Mouse (Mus musculus): ENCODE measurements around the gene Fam53b. TPM values are rescaled to one million over a fixed set of nuclear protein-coding genes. Genes with fewer than 3 reads are reported as not detected.

Gene Fam53b
- polyA plus RNA-seq, 1 experiment from 2014 or later = 39.6 TPM

DNA sequence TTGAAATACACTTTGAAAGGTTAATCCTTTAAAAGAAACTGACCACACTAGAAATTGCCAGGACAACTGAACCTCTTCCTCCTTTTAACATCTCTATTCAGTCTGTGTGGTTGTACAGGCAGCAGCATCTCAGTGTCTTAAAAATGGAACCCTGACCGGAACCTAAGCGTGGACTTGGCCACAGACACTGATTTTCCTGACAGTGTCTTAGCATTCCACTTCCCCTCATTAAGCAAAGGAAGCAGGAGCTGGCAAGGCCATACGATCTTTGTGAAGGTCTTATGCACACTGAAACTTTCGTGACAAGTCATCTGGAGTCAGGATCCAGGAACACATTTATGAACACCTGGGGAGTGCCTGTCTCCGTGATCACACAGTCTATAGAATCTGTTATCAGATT lies 29.6 kb downstream of the Fam53b start:
- ATAC-seq (ENCODE audit: low FRiP score, low read depth) = no peak
- Histone ChIP-seq H3K9ac (replicated peaks) (no peak overlapping the region), H3K27me3 (no peaks in the 10 kb centered on the region), H3K36me3 (peaks cover under 1% of the 10 kb centered on the region; the same call in 1 of the 2 replicates), H3K4me2 (replicated peaks) (no peak overlapping the region), H3K4me1 (peaks cover 37% of the 10 kb centered on the region), H3K27ac (replicated peaks) (no peak overlapping the region), H3K9me3 (no peaks in the 10 kb centered on the region), H3K4me3 (no peak overlapping the region)
- 90% methylated on average over 5 of the region's 5 CpGs for WGBS

DNA sequence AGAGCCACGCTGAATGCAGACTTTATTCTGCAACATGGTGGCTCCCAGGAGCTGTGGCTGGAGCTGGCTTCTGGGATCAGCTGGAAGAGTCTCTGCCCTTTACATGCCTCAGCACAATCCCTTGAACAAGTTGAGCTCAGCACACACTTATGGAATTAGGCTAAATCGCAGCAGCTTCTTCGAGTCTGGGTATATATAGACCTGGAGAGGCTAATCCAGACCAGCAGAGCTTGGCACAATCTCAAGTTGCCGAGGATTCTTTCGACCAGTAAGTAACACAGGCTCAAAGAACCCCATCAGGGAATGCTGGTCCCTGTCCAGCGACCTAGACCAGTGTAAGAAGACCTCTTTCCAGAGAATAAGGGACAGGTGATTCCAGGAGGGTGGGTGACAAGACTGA lies 31.8 kb downstream of the Fam53b start:
- H3K4me3 ChIP-seq = no peak overlapping the region
- H3K9ac ChIP-seq (replicated peaks) = no peak overlapping the region
- H3K9me3 ChIP-seq = no peaks in the 10 kb centered on the region
- 53% methylated on average over 6 of the region's 6 CpGs for WGBS
- ATAC-seq (ENCODE audit: low FRiP score, low read depth) = no peak
- no peaks in the 10 kb centered on the region for H3K27me3 ChIP-seq
- peaks cover 39% of the 10 kb centered on the region for H3K4me1 ChIP-seq
- H3K36me3 ChIP-seq = peaks cover 21% of the 10 kb centered on the region
- H3K27ac ChIP-seq (replicated peaks) = peak overlapping the region; percentile 64
- peak overlapping the region; percentile 22; the same call in 1 of the 2 replicates for H3K4me2 ChIP-seq (replicated peaks)

DNA sequence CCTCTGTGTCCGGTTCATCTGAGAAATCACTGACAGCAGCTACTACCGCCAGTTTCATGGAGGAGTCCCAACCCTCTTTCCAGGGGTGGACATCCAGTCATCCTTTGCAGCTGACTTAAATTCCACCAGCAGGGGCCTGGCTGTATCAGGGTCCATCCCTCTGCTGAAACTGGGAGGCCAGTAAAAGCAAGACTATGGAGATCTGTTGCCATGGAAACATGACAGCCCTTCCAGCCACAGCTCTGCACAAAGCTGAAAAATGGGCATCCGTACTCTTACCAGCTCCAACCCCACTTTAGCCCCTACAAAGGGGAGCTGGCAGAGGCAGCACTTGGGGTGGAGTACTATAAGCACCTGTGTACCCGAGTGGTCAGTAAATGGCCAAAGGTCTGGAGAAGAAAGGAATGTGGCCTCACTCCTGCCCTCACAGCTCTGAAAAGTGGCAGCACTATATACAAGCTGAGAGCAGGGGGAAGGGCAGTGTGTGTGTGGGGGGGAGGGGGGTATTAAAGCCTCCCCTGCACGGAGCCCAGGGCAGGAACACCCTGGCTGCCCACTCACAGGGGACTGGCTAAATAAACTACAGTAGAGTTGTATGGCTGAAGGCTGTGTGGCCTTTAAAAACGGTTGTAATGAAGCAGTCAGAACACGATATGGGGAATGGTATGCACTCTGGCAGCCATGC lies 32.4 kb downstream of the Fam53b start:
- no peaks in the 10 kb centered on the region for H3K9me3 ChIP-seq
- 0 out of 2 replicates have a peak overlapping the region, but pooled peaks have one; percentile 20 for H3K9ac ChIP-seq (replicated peaks)
- H3K4me3 ChIP-seq = no peak overlapping the region
- peaks cover 27% of the 10 kb centered on the region for H3K36me3 ChIP-seq
- 13% methylated on average over 7 of the region's 7 CpGs for WGBS
- H3K27ac ChIP-seq (replicated peaks) = peak overlapping the region; percentile 64
- ATAC-seq (ENCODE audit: low FRiP score, low read depth) = peak; percentile 67
- H3K4me1 ChIP-seq = peaks cover 36% of the 10 kb centered on the region
- H3K27me3 ChIP-seq = no peaks in the 10 kb centered on the region
- peak overlapping the region; percentile 22; the same call in 1 of the 2 replicates for H3K4me2 ChIP-seq (replicated peaks)

DNA sequence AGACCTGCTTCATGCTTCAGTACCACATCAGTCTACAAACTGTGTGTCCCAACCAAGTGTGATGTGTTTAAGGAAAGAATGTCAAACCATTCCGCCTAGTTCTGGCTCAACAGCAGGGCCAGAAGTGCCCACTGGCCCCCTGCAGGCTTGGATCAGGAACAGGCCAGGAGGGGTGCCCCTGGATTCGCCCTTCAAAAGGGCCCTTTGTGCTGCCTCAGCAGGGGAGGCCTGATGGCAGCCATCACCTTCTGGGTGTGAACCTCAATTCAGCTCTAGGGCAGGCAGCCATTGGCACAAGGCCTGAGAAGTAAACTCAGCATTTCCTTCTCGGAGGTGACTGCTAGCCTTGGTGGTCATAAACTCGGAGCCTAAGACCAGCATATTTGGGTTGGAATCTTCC lies 33.1 kb downstream of the Fam53b start:
- Histone ChIP-seq H3K27me3 (no peaks in the 10 kb centered on the region), H3K4me3 (no peak overlapping the region), H3K9ac (replicated peaks) (no peak overlapping the region), H3K36me3 (peaks cover 32% of the 10 kb centered on the region), H3K27ac (replicated peaks) (peak overlapping the region; percentile 64), H3K4me1 (peaks cover 32% of the 10 kb centered on the region), H3K4me2 (replicated peaks) (no peak overlapping the region), H3K9me3 (no peaks in the 10 kb centered on the region)
- WGBS = 31% methylated on average over 4 of the region's 4 CpGs
- 0 out of 2 replicates have a peak, but pooled peaks have one; percentile 16 for ATAC-seq (ENCODE audit: low FRiP score, low read depth)

DNA sequence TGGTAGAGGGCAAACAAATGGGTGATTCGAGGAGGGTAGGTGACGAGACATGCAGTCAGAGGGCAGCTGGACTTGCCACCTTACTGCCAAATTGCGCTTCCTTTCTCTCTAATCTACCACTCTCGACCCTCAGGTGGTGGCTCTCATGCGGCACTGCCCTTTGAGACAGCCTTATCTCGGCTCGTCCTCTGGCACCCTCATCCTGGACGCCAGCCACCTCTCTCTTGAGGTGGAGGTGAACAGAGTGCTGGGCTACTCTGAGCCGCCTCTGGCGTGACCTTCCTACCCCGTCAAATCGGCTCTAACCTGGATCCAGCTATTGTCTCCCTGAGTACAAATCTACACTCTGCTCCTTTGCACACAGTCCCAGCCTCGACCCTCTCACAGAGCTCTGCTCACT lies 35.1 kb downstream of the Fam53b start:
- 92% methylated on average over 13 of the region's 13 CpGs for WGBS

DNA sequence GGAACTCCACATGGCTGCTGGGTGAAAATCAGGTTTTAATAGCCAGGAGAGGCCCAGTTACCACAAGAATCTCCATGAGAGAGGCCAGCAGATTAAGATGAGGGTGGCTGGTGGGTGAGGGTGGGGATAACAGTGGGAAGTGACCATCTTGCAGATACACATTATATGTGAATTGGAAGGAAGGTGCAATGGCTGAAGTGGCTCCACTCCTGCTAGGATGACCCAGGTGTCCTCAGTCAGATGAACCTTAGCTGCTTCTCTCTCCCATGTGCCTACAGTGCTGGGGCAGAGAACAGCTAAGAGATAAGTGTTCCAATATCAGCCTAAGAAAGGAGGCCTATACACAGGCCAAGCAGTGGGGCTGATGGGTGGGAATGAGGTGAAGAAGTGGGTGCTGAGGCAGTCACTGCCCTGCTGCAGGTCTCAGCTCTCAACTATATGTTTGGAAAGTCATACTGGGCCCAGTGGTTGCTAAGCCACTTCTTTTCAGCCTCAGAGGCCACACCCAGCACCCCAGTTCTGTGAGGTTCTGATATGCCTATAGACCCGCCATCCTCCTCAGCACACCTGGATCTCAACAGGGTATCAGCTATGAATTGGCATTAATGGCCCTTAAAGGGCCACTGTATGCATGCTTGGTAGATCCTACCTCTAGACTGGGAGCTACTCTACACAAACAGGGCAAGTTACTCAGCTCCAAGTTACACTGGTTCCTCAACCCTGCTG lies 35.8 kb downstream of the Fam53b start:
- H3K4me1 ChIP-seq = peaks cover 27% of the 10 kb centered on the region
- no peak for ATAC-seq (ENCODE audit: low FRiP score, low read depth)
- H3K36me3 ChIP-seq = peaks cover 53% of the 10 kb centered on the region
- no peaks in the 10 kb centered on the region for H3K27me3 ChIP-seq
- H3K4me3 ChIP-seq = no peak overlapping the region
- 100% methylated on average over 1 of the region's 1 CpGs for WGBS
- no peaks in the 10 kb centered on the region for H3K9me3 ChIP-seq
- no peak overlapping the region for H3K9ac ChIP-seq (replicated peaks)
- no peak overlapping the region for H3K4me2 ChIP-seq (replicated peaks)
- H3K27ac ChIP-seq (replicated peaks) = no peak overlapping the region

More for the DNA sequence above, 35.1 kb downstream of the Fam53b start:
- Histone ChIP-seq H3K27me3 (no peaks in the 10 kb centered on the region), H3K4me2 (replicated peaks) (no peak overlapping the region), H3K4me1 (peaks cover 27% of the 10 kb centered on the region), H3K36me3 (peaks cover 49% of the 10 kb centered on the region), H3K27ac (replicated peaks) (no peak overlapping the region), H3K9ac (replicated peaks) (no peak overlapping the region), H3K9me3 (no peaks in the 10 kb centered on the region), H3K4me3 (no peak overlapping the region)
- no peak for ATAC-seq (ENCODE audit: low FRiP score, low read depth)

DNA sequence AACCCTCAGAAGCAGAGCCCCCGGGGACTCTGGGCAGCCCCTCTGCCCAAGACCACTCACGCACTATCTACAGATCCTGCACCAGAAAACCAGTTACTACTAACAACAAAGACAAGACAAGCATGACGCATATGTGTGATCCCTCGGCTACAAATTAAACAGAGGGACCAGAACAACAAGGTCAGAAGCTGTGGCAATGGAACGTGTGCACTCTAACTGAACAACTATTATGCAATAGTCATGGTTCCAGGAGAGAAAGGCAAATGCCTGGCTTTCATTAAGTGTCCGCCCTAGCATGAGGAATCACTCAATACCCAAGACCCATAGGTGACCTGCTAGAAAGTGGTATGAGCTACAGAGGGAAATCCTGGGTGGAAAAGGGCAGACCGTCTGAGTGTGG lies 36.6 kb downstream of the Fam53b start:
- H3K4me2 ChIP-seq (replicated peaks) = no peak overlapping the region
- H3K27ac ChIP-seq (replicated peaks) = no peak overlapping the region
- no peak for ATAC-seq (ENCODE audit: low FRiP score, low read depth)
- no peak overlapping the region for H3K4me3 ChIP-seq
- 90% methylated on average over 7 of the region's 7 CpGs for WGBS
- H3K4me1 ChIP-seq = peaks cover 26% of the 10 kb centered on the region
- no peak overlapping the region for H3K9ac ChIP-seq (replicated peaks)
- no peaks in the 10 kb centered on the region for H3K9me3 ChIP-seq
- peaks cover 54% of the 10 kb centered on the region for H3K36me3 ChIP-seq
- no peaks in the 10 kb centered on the region for H3K27me3 ChIP-seq

DNA sequence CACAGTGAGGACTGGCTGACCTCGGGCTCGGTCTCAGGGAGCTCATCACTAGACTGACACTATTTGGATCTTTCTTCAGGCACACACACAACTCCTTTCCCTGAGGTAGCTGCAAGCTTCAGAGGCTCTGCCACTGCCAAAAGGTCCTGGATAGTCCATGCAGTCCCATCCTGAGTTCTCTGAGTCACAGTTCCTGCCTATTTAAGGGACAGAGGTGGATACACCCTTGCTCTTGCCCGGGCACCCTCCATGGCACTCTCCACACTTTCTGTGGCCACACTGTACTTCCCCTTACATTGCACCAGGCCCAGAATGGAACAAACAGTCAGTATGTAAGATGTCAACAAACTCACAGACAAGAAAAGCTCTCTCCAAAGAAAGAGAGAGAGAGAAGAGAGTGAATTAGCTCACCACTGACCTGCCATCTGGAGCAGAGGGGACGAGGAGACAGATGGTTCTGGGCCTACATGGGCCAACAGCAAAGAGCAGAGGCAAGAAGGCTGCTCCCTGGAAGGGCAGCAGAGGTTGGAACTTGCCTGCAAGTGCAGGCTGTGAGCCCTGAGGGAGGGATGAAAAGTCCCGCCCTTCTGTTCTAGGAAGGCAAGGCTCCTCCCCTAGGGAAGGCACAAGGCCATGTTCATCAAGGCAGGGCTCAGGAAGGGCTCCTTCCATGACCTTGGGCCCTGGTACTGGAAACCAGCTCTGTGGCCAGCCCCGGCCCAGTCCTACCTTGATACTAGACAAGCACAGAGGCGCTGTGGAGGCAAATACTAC lies 37.2 kb downstream of the Fam53b start:
- peaks cover 22% of the 10 kb centered on the region for H3K4me1 ChIP-seq
- H3K27ac ChIP-seq (replicated peaks) = no peak overlapping the region
- WGBS = 88% methylated on average over 7 of the region's 7 CpGs
- H3K36me3 ChIP-seq = peaks cover 60% of the 10 kb centered on the region
- H3K9me3 ChIP-seq = no peaks in the 10 kb centered on the region
- no peak overlapping the region for H3K4me3 ChIP-seq
- H3K4me2 ChIP-seq (replicated peaks) = no peak overlapping the region
- ATAC-seq (ENCODE audit: low FRiP score, low read depth) = no peak
- no peaks in the 10 kb centered on the region for H3K27me3 ChIP-seq
- no peak overlapping the region for H3K9ac ChIP-seq (replicated peaks)

DNA sequence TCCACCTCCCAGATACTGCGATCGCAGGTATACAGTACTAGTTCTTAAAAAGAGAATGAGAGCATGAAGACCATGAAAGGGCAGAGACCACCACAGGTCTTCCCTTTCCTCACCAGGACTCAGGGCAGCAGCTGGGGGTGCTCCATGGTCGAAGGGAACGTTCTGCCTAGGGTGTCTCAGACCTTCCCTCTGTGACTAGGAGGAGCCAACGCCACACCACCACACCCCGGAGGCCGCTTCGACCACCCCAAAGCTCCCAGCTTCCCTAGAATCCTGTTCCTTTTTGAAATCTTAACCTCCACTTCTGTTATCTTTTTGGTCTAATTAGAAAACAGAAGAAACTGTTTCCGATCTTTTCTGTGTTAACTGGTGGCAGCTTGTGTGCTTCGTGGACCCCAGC lies 37.8 kb downstream of the Fam53b start:
- ATAC-seq (ENCODE audit: low FRiP score, low read depth) = no peak
- no peaks in the 10 kb centered on the region for H3K9me3 ChIP-seq
- WGBS = 93% methylated on average over 10 of the region's 10 CpGs
- no peak overlapping the region for H3K9ac ChIP-seq (replicated peaks)
- H3K36me3 ChIP-seq = peaks cover 62% of the 10 kb centered on the region
- H3K27ac ChIP-seq (replicated peaks) = no peak overlapping the region
- peaks cover 18% of the 10 kb centered on the region for H3K4me1 ChIP-seq
- H3K4me2 ChIP-seq (replicated peaks) = no peak overlapping the region
- H3K27me3 ChIP-seq = no peaks in the 10 kb centered on the region
- no peak overlapping the region for H3K4me3 ChIP-seq

DNA sequence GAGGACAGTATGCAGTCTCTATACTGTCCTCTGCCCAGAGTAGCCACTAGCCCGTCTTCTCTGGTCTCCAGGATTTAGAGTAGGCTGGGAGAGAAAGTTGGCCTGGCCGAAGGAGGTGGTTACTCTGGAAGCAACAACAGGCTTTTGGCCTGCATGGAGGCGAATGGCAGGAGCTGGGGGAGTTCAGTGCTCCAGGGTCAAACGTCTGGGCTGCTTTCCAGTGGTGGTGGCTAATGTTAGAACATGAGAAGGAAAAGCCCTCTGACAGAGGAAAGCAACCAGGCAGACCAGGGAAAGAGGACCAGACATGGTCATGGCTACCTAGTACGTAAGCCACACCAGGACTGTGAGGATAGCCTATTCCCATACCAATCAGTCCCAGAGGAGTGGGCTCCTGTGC lies 38.4 kb downstream of the Fam53b start:
- 89% methylated on average over 5 of the region's 5 CpGs for WGBS
- H3K9me3 ChIP-seq = no peaks in the 10 kb centered on the region
- H3K36me3 ChIP-seq = peaks cover 64% of the 10 kb centered on the region

DNA sequence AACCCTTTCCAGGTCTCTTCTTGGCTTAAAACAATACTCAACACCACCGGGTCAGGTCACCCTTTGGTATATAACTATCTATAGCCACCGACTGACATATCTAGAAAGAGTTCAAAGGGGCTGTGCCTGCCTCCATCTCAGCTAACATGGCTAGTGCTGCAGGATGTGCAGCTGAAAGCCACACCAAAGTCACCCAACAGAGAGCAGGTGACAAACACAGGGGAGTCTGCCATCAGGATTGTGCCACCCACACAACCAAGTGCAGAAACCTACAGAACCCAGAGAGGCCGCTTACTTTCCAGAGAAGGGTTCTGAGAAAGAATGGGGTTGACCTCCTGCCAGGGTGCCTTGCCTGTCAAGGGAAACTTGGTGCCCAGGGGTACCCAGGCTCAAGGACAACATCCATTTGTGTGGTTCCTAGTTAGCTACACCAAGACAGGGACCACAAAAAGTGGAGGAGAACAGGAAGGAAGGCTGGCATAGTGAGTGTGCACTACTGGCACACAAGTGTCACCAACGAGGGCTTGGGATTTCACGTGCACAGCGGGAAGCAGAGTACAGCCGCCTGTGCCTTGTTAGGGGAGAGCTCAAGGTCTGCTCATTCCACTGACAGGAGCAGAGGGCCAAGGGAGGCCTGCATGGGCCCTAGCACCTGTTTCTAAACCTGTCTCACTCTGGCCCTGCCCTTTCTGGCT lies 40.5 kb downstream of the Fam53b start:
- H3K4me2 ChIP-seq (replicated peaks) = no peak overlapping the region
- ATAC-seq (ENCODE audit: low FRiP score, low read depth) = no peak
- no peak overlapping the region for H3K4me3 ChIP-seq
- 90% methylated on average over 7 of the region's 7 CpGs for WGBS
- peaks cover 14% of the 10 kb centered on the region; the same call in 1 of the 2 replicates for H3K4me1 ChIP-seq
- peaks cover 65% of the 10 kb centered on the region for H3K36me3 ChIP-seq
- no peak overlapping the region for H3K27ac ChIP-seq (replicated peaks)
- H3K9ac ChIP-seq (replicated peaks) = no peak overlapping the region
- H3K27me3 ChIP-seq = no peaks in the 10 kb centered on the region
- H3K9me3 ChIP-seq = no peaks in the 10 kb centered on the region

More for the DNA sequence above, 38.4 kb downstream of the Fam53b start:
- H3K9ac ChIP-seq (replicated peaks) = no peak overlapping the region
- H3K4me3 ChIP-seq = no peak overlapping the region
- H3K4me2 ChIP-seq (replicated peaks) = no peak overlapping the region
- H3K4me1 ChIP-seq = peaks cover 12% of the 10 kb centered on the region
- no peaks in the 10 kb centered on the region for H3K27me3 ChIP-seq
- ATAC-seq (ENCODE audit: low FRiP score, low read depth) = no peak
- H3K27ac ChIP-seq (replicated peaks) = no peak overlapping the region
